Mouse (Mus musculus) ES-E14 (cell line): ENCODE measurements at regions not wholly inside any gene's neighbourhood (a gene's known extent, or its start where the extent isn't known, plus 50 kb on each side); places are given as distances from the start of the nearest gene placed in this dataset.
A peak's percentile ranks its signal among the peaks of the same experiment; 100 is the strongest.

ENCODE experiments used
- DNase-seq: peaks from one replicate; pipeline ENCODE4 v3.0.0-alpha.2; 2013; ENCODE audit warnings: low read depth, low spot score
- H3K27ac ChIP-seq: 2 replicates; pipeline ENCODE4 v1.5.1; 2012; ENCODE audit warnings: low read depth, mild to moderate bottlenecking, low read length, moderate library complexity, mixed read lengths; ENCODE audit not compliant: poor library complexity, insufficient read depth, severe bottlenecking
- H3K36me3 ChIP-seq: 2 replicates; pipeline ENCODE4 v1.6.1; 2012; ENCODE audit warnings: mild to moderate bottlenecking, low read length, moderate library complexity, mixed read lengths; ENCODE audit not compliant: control insufficient read depth, poor library complexity, insufficient read depth, severe bottlenecking
- H3K4me1 ChIP-seq, 2 experiments: fragments of 150-350 bp in 1 of 2; sonication (generic) in 1 of 2; 2 replicates each; pipeline ENCODE4 v1.6.1; 2012; ENCODE audit warnings: low read length in 2 of 2, mild to moderate bottlenecking in 1 of 2, mixed read lengths in 1 of 2; ENCODE audit not compliant: control insufficient read depth in 2 of 2, insufficient read depth in 2 of 2, poor library complexity in 1 of 2
- H3K4me3 ChIP-seq, 2 experiments: fragments of 150-350 bp in 1 of 2; sonication (generic) in 1 of 2; 2 replicates each; pipeline ENCODE4 v1.5.1; 2012; ENCODE audit warnings: low read length in 2 of 2, low read depth in 1 of 2, mild to moderate bottlenecking in 1 of 2, mixed read lengths in 1 of 2; ENCODE audit not compliant: insufficient read depth in 1 of 2, poor library complexity in 1 of 2, severe bottlenecking in 1 of 2
- H3K9ac ChIP-seq: 2 replicates; pipeline ENCODE4 v1.6.1; 2012; ENCODE audit warnings: low read depth, mild to moderate bottlenecking, low read length, mixed read lengths; ENCODE audit not compliant: poor library complexity, insufficient read depth, severe bottlenecking
- H3K9me3 ChIP-seq: fragments of 150-350 bp; sonication (generic); 2 replicates; pipeline ENCODE4 v1.6.1; 2012; ENCODE audit warnings: low read depth, mild to moderate bottlenecking, low read length; ENCODE audit not compliant: control insufficient read depth, insufficient read depth
- CHD2 ChIP-seq: IDR thresholded peaks from 2 replicates; pipeline ENCODE4 v1.6.1; 2014; ENCODE audit warnings: mild to moderate bottlenecking, low read depth, low read length, inconsistent platforms
- HCFC1 ChIP-seq: IDR thresholded peaks from 2 replicates; pipeline ENCODE4 v1.6.1; 2012; ENCODE audit warnings: low read length, inconsistent platforms, borderline replicate concordance; ENCODE audit not compliant: insufficient read depth
- MAFK ChIP-seq: IDR thresholded peaks from 2 replicates; pipeline ENCODE4 v1.6.1; 2014; ENCODE audit warnings: mild to moderate bottlenecking, low read depth, low read length, inconsistent platforms; ENCODE audit not compliant: insufficient read depth
- ZC3H11A ChIP-seq: IDR thresholded peaks from 2 replicates; pipeline ENCODE4 v1.6.1; 2012; ENCODE audit warnings: low read depth, mild to moderate bottlenecking, inconsistent platforms, low read length, borderline replicate concordance
- ZNF384 ChIP-seq: IDR thresholded peaks from 2 replicates; pipeline ENCODE4 v1.6.1; 2012; ENCODE audit warnings: low read depth, low read length, inconsistent platforms
- in situ Hi-C, 2 experiments: fragments of 600-800 bp; cut with MboI; formaldehyde crosslinking; loops; one replicate each; pipeline ENCODE4 v1.15.1; 2025; ENCODE audit warnings: low sequenced_read_pairs in 2 of 2, inconsistent platforms in 1 of 2; ENCODE audit not compliant: unreplicated experiment in 2 of 2

- Histone ChIP-seq H3K9me3 (no peaks in the 10 kb centered on the region), H3K4me1 (no peaks in the 10 kb centered on the region), H3K4me3 (no peak overlapping the region), H3K36me3 (no peaks in the 10 kb centered on the region), H3K27ac (no peak overlapping the region), H3K9ac (no peak overlapping the region)
- DNase-seq, result no peak
- TF ChIP-seq CHD2, result no peak
- TF ChIP-seq HCFC1, result no peak
- TF ChIP-seq ZC3H11A, result no peak
- no peak for TF ChIP-seq MAFK
- no peak for TF ChIP-seq ZNF384
- in situ Hi-C loops, result no loop called here
These were observed 491.5 kb upstream of the Ctnnd2 start for GRCm38 (mm10) chr15:29680865-29681264.

GRCm38 (mm10) chr15:29686935-29687334, 485.5 kb upstream of the Ctnnd2 start:
- TF ChIP-seq MAFK, result 0 out of 2 replicates have a peak, but pooled peaks have one; percentile 21
- TF ChIP-seq ZC3H11A, result no peak
- no peak overlapping the region for H3K4me3 ChIP-seq
- no peaks in the 10 kb centered on the region for H3K36me3 ChIP-seq
- no peak for DNase-seq
- no peak overlapping the region for H3K27ac ChIP-seq
- H3K9me3 ChIP-seq, result no peaks in the 10 kb centered on the region
- H3K4me1 ChIP-seq, result no peaks in the 10 kb centered on the region
- in situ Hi-C loops, result no loop called here
- H3K9ac ChIP-seq, result no peak overlapping the region
